Comparison of ENCODE assay signal across 7 mouse cellular contexts in genomic region chr9:78520127-78520779, GRCm38 (mm10). TPM values are rescaled to one million over a fixed set of nuclear protein-coding genes. Genes with fewer than 3 reads are reported as not detected.
DNase-seq lines count a peak whose midpoint lies in the region; ATAC-seq lines count a peak whose summit lies in the region.

No protein-coding gene starts in this region.

- no peaks in the 10 kb centered on the region for H3K27me3 ChIP-seq in forebrain, embryonic 16.5 days (replicated peaks; ENCODE audit: control insufficient read depth, insufficient read depth, low read length)
- H3K27me3 ChIP-seq in kidney, embryonic 14.5 days (ENCODE audit: control insufficient read depth, insufficient read depth, low read length), result no peaks in the 10 kb centered on the region

- H3K27ac ChIP-seq in forebrain, embryonic 16.5 days (ENCODE audit: low read length), result peak overlapping the region; percentile 68
- H3K27ac ChIP-seq in kidney, embryonic 14.5 days (ENCODE audit: low read depth, low read length), result peak overlapping the region; percentile 45

- WGBS in forebrain, embryonic 16.5 days, result 2% methylated on average over 15 of the region's 15 CpGs
- WGBS in kidney, embryonic 14.5 days, result 5% methylated on average over 15 of the region's 15 CpGs

- DNase-seq in ES-CJ7 (ENCODE audit: low read depth, low spot score), result peak; percentile 99
- DNase-seq in Muller cell, postnatal 12 days (ENCODE audit: inconsistent ontology term), result peak; percentile 68
- DNase-seq in lung, postnatal 14 days, result peak; percentile 37
- peak; percentile 79 for DNase-seq in testis, postnatal 14 days (ENCODE audit: low spot score)
- no peak for DNase-seq in left cerebral cortex, adult 9 months (ENCODE audit: low spot score in 2 of 2)

- peak; percentile 63 for ATAC-seq in forebrain, embryonic 16.5 days
- peak; percentile 88 for ATAC-seq in kidney, embryonic 14.5 days (ENCODE audit: low FRiP score, low TSS enrichment)

- peak overlapping the region; percentile 97 for H3K4me2 ChIP-seq in forebrain, embryonic 16.5 days (ENCODE audit: low read length)
- peak overlapping the region; percentile 84 for H3K4me2 ChIP-seq in kidney, embryonic 14.5 days (replicated peaks; ENCODE audit: low read depth, low read length)

- H3K9ac ChIP-seq in forebrain, embryonic 16.5 days (replicated peaks; ENCODE audit: low read depth, low read length), result peak overlapping the region; percentile 71
- H3K9ac ChIP-seq in kidney, embryonic 14.5 days (ENCODE audit: low read depth, low read length), result peak overlapping the region; percentile 61

- no peaks in the 10 kb centered on the region for H3K9me3 ChIP-seq in forebrain, embryonic 16.5 days (ENCODE audit: control insufficient read depth, low read length)
- no peaks in the 10 kb centered on the region for H3K9me3 ChIP-seq in kidney, embryonic 14.5 days (ENCODE audit: control insufficient read depth, low read length)

- peaks cover 17% of the 10 kb centered on the region for H3K4me1 ChIP-seq in forebrain, embryonic 16.5 days (replicated peaks; ENCODE audit: control insufficient read depth, insufficient read depth, low read length)
- no peaks in the 10 kb centered on the region; the same call in 1 of the 2 replicates for H3K4me1 ChIP-seq in kidney, embryonic 14.5 days (ENCODE audit: control insufficient read depth, insufficient read depth, low read length)

- H3K36me3 ChIP-seq in forebrain, embryonic 16.5 days (ENCODE audit: control insufficient read depth, insufficient read depth), result no peaks in the 10 kb centered on the region
- H3K36me3 ChIP-seq in kidney, embryonic 14.5 days (ENCODE audit: control insufficient read depth, insufficient read depth, low read length), result no peaks in the 10 kb centered on the region

- H3K4me3 ChIP-seq in forebrain, embryonic 16.5 days (replicated peaks; ENCODE audit: low read length), result peak overlapping the region; percentile 56
- peak overlapping the region; percentile 42 for H3K4me3 ChIP-seq in kidney, embryonic 14.5 days (ENCODE audit: low read length)

RNA-seq across cellular contexts. Expression of gene Eef1a1, which starts 31.3 kb away (rescaled TPM):
- polyA plus RNA-seq in forebrain, embryonic 16.5 days (2015; fragmentation: Nextera tagmentation; extraction: Ambion mirVana), result 3,742 and 4,125 TPM in 2 replicates
- polyA plus RNA-seq in kidney, embryonic 14.5 days (2014; fragmentation: Nextera tagmentation; extraction: Ambion mirVana), result 5,322 and 6,193 TPM in 2 replicates

Comparison
In these comparisons a context has a peak if more than half of its experiments do, and no peak if none do; other contexts are left out.
1. DNase-seq: peak in ES-CJ7 (single experiment), Muller cell, postnatal 12 days (single experiment), lung, postnatal 14 days (single experiment) and testis, postnatal 14 days (single experiment); none in left cerebral cortex, adult 9 months (0 of 2).